Mouse (Mus musculus) lung, postnatal 14 days (tissue): ENCODE results near the gene BC049715.
"Not testable (repeated sequence)": the region's sequence is repeated elsewhere in the genome, so short reads cannot be mapped to it uniquely, and the experiment has no call there.

ENCODE experiments used
- DNase-seq: peaks from one replicate; pipeline ENCODE4 v3.0.0; 2021

The BC049715 gene

GRCm38 (mm10) chr6:136827516-136827880 lies at the start of gene BC049715:
BC049715 (plus strand) TSS chr6:136827626.
- peak; percentile 19 for DNase-seq

- no peak for DNase-seq
These were observed 45.9 kb upstream of the BC049715 start, which contains the start of gene Gucy2c for GRCm38 (mm10) chr6:136781377-136781986. Gucy2c (minus strand) TSS chr6:136781765.

DNA sequence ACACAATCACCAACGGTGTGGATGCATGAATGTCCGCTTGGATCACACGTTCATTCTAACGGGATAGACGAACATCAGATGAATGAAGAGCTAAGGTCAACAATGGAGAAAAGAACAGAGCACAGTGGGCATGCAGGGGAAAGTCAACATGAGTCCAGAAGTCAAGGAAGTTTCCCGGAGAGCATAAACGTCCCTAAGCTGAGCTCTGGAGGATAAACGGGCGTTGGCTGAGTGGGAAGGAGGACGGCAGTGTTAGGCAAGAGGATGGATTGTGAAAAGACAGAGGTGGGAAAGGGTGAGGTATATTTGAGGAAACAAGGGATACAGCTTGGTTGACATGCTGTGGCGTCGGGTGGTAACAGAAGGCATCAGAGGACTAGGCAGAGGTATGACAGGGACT lies 45.3 kb upstream of the BC049715 start:
- DNase-seq = no peak

DNA sequence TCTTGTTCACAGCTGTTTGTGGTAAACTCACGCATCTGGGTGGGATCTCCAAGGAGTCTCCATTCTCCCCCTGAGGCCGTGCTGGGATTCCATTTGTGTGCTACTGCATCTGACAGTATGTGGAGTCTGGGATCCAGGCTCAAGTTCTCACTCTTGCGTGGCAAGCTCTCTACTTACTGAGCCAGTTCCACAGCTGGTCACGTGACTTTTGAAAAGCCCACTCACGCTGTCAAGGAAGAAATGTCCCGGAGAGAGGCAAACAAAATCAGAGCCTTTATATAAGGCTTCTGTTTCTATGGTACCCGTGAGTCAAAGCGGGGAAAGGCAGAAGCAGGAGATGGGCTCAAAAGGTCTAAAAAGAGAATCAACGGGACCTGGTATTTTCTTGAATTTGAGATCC lies 44.7 kb upstream of the BC049715 start:
- DNase-seq = no peak

GRCm38 (mm10) chr6:136789391-136789971 lies 37.9 kb upstream of the BC049715 start:
- peak; percentile 75 for DNase-seq

- no peak for DNase-seq
These were observed 34.3 kb upstream of the BC049715 start for GRCm38 (mm10) chr6:136792884-136793758.

DNA sequence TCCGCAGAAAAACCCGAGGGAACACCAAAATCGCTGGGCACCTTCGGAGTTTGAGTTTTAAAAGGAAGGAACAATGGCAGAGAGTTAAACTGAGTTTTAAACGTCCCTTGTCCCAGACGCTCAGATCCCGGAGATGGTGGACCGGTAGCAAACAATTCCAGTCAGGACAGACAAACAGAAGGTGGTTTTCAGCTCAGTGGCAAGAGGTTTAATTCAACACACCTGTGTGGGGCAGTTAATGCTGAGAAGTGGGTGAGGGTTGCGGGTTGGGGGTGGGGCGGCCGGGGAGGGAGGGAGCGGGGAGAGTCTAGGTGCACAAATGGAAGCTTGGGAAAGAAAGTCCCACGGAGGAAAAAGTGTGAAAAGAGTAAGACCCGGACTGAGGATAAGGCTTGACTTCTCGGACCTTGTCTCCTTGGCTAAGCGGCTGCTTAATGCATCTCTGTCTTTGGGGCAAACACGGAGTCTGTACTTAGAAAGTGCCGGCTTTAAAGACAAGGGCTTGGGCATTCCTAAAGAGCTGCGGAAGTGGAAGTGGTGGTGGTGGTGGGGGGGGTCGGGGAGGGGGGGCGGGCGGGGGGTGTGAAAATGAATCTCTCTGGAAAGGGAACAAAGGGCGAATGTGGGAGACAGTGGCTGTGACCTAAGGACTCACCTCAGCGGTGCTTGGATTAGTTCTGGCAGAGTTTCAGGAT lies 33.4 kb upstream of the BC049715 start:
- DNase-seq = no peak

GRCm38 (mm10) chr6:136795110-136795509 lies 32.3 kb upstream of the BC049715 start:
- DNase-seq = no peak

DNA sequence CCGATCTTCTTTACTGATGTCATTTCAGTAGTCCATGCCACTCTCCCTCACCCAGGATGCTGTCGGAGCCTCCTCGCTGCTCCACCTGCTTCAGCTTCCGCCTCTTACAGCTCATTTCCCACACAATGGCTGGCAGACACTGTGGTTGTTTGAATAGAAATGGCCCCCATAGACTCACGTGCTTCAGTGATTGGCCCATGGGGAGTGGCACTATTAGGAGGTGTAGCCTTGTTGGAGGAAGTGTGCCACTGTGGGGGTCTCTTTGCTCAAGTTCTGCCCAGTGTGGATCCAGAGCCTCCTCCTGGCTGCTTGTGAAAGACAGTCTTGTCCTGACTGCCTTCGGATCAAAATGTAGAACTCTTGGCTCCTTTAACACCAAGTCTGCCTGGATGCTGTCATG lies 31.6 kb upstream of the BC049715 start:
- DNase-seq = no peak

DNA sequence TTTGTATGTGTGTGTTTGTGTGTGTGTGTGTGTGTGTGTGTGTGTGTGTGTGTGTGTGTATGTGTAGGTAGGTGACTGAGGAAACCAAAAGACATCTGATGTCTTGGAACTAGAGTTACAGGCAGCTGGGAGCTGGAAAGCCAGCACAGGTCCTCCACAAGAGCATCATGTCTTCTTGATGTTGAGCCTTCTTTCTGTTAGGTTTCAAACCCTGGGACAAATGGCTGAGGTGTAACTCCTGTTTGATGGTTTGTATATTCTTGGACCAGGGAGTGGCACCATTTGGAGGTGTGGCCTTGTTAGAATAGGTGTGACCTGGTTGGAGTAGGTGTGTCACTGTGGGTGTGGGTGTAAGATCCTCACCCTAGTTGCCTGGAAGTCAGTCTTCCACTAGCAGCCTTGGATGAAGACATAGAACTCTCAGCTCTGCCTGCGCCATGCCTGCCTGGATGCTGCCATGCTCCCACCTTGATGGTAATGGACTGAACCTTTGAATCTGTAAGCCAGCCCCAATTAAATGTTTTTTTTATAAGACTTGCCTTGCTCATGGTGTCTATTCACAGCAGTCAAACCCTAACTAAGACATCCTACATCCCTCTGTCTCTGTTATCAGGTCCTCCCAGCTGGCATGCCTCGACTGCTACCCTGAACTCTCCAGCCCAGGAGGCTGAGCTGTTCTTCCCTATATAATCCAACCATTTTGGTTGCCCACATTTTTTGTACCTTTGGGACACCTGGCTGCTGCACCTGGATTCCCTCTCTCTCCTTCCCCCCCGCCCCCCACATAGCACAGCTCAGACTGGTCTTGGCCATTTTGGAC lies 29.3 kb upstream of the BC049715 start:
- not testable (repeated sequence) for DNase-seq

- no peak for DNase-seq
These were observed 26.7 kb upstream of the BC049715 start for GRCm38 (mm10) chr6:136800710-136801109.

- DNase-seq = no peak
These were observed 26.2 kb upstream of the BC049715 start for GRCm38 (mm10) chr6:136801274-136801673.

DNA sequence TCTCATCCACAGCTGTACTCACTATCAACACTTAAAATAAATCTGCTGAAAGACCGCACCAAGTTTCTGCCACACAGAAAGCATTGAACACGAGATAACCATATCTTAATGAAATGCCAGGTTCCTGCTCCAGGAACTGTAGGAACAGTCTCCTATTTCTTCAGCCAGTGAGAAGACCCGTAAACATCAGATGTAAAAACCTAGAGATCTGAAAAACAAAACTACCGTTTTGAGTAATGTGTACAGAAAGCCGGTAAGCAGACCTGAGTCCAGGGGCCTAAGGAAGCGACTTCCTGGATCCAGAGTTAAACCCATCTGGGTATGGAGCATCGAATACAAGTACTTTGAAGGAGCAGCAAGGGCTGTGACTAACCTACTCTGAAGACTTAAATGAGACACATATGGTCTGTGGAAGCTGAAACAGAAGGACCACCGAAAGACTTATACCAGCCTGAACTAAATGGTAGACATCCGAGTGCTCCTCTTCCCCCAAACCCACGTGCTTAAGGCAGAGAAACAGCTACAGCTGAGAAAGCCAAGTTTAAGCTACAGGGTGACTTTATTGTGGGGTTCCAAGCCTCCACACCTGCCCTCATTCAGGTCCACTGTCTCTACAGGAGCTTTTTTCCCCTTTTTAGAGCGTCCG lies 24.2 kb upstream of the BC049715 start:
- no peak for DNase-seq

GRCm38 (mm10) chr6:136803739-136804633 lies 23.4 kb upstream of the BC049715 start, which contains the start of gene Hist4h4:
Hist4h4 (minus strand) TSS chr6:136804415.
- peak; percentile 98 for DNase-seq

DNA sequence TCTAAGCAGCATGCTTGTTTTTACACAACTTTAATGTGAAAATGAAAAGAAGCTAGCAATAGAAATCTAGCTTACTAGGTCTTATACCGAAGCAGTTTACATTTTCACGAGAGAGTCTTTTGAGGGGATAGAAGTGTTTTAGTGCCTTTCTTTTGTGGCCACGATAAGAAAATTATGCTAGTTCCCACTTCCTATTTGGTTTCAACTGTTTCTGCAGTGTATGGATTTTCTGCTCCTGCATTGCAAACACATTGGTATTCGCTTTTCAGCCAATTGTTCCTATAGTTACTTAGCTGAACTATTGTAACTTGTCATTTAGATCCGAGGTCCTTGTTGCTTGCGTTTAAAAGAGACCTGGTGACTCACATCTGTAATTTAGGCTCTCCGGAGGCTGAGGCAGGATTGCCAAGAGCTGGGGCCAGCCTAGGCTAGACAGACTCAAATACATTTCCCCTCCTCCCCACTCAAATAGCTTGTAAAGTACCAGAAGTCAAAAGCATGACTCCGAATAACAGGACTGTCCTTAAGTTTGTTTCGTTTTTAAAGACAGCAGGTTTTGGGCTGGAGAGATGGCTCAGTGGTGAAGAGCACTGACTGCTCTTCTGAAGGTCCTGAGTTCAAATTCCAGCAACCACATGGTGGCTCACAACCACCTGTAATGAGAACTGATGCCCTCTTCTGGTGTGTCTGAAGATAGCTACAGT lies 22.6 kb upstream of the BC049715 start:
- DNase-seq = no peak

DNA sequence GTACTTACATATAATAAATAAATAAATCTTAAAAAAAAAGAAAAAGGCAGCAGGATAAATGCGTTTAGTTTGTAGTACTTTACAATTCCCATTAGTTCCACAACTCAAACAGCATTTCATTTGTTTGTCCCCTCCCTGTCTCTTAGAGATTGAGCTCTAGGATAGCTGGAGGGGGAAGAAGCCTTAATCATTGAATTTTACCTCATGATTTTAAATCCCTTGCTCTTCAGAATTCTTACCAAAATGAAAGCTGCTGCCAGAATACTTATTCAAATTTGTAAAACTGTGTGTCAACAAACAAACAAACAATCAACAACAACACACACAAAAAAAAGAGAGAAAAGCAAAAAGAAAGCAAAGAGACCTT lies 22.0 kb upstream of the BC049715 start:
- DNase-seq = no peak

- DNase-seq = peak; percentile 49
These were observed 20.6 kb upstream of the BC049715 start for GRCm38 (mm10) chr6:136806819-136807218.

DNA sequence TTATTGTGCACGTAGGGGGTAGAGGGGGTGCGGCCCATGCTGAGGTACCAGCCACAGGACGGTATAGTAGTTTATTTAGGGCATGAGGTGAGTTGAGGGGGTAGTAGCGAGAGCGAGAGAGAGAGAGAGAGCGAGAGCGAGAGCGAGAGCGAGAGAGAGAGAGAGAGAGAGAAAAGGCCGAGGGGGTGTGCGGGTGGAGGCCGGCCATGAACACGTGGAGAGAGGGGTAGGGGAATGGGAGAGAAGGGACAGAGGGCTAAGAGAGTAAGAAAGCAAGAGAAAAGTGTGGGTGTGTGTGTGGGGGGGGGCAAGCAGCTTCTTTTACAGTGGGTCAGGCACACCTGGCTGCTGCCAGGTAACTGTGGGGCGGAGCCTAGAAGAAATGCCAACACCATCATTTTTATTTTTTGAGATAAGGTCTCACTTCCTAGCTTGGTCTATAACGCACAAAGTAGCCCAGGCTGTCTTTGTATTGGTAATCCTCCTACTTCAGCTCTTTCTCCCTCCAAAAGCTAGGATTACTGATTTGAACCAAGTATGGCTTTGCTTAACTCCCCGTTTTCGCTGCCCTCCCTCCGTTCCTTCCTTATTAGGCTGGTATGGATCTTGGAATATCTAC lies 19.9 kb upstream of the BC049715 start:
- no peak for DNase-seq

- DNase-seq = peak; percentile 98
These were observed 19.4 kb upstream of the BC049715 start, which contains the start of gene H2afj for GRCm38 (mm10) chr6:136808014-136808417. H2afj (plus strand) TSS chr6:136808244.
